Mouse (Mus musculus): ENCODE measurements around the gene Selenoi.

- peak; percentile 51 for TF ChIP-seq CTCF (IDR thresholded peaks at IDR 0.05; ENCODE audit: extremely low read depth, insufficient read depth, low read length)
- TF ChIP-seq POLR2A (IDR thresholded peaks at IDR 0.05; ENCODE audit: extremely low read depth, insufficient read depth, low read length), result no peak
Observed at GRCm38 (mm10) chr5:30214889-30215288, 17.5 kb upstream of the Selenoi start.

All from cortical plate, adult 2 months (tissue).